Mouse (Mus musculus) bone marrow macrophage, adult 2 months (primary cell): ENCODE measurements around the gene Tpcn2.

Source experiments
- CTCF ChIP-seq: IDR thresholded peaks from 2 replicates; pipeline ENCODE4 v1.5.1; 2012; ENCODE audit warnings: low read depth, mild to moderate bottlenecking, low read length, moderate library complexity
- POLR2A ChIP-seq: IDR thresholded peaks from 2 replicates; pipeline ENCODE4 v1.6.1; 2012; ENCODE audit warnings: mild to moderate bottlenecking, low read depth, low read length, borderline replicate concordance

DNA sequence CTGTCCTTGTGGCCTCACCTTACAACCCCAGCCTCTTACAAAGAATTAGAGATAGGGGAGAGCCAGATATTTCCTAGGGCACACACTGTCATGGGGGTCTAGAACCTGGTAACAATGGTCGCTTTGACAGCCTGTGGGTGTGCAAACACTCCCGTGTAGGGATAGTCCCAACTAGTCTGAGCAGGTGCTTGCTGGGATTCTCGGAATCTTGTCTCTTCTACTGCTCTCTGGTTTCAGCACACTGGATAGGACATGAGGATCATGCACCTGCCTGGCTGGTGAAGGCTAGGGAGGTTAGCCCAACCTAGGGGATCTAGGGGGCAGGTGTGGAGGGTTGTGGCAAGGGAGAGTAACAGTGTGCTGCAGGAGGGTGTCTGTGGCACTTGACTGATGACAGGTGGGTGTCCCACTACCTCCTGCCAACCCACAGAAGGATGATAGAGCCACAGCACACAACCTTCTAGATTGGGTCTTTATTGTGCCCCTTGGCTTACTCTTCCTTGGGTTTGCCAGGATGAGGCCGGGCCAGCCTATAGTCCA, 78.4 kb downstream of the Tpcn2 start:
- TF ChIP-seq CTCF (no peak), POLR2A (no peak)
